Mouse (Mus musculus) ZHBTc4 (cell line): ENCODE data around the gene Stra8.

Experiments
- DNase-seq: peaks from one replicate; pipeline ENCODE4 v3.0.0-alpha.2; 2011; ENCODE audit warnings: low read depth, low spot score

Stra8 gene

DNA sequence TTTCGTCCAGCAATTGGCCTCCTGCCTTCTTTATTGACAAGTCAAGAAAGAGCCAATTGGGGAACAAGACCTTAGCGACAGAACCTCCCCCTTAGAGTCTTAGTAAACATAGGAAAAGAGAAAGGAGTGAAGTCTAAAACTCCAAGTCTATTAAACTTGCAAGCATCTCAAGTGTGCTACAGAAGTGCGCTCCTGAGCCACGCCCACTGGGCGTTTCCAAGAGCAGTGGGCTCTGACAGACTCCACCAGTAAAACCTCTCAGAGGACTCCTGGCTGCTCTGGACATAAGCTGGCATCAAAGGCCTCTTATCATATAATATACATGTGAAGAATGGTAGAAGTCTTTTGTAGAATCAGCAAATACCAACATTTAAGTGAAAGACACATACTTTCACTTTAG, 16.5 kb upstream of the Stra8 start:
- DNase-seq = peak; percentile 51

DNA sequence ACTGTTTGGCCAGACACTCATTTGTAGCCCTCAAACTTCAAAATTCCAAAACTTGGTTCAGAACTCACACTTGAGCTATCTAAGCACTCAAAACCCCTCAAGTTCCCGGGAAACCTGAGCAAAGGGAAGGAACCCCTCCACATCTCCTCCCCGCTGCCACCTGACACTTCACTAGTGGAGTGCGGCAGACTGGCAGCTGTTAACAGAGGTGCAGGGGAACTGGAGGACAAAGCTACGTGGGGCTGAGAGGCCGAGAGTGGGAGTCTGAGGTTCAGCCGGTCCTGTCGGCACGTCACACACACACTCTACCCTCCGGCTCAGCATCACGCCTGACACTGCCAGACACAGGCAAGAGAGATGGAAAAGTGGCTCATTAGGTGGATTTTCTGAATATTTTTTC, 16.1 kb upstream of the Stra8 start:
- no peak for DNase-seq

DNA sequence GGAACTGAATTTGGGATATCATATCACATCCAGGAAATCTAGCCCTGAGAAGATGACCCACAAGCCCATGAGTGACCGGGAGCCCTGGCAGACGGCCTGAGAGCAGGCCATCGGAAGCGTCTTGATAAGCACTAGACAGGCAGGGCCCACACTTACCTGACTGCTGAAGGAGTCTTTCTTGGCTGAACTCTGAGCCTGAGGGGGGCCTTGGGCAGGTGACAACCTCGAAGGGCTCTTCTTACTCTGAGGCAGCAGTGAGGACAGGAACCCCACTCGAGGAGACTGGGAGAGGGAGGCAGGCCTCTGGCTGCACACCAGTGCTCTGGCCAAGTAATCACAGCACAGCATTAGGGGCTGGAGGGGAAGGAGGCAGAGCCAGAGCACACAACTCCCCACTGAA, 15.6 kb upstream of the Stra8 start:
- DNase-seq = no peak

DNA sequence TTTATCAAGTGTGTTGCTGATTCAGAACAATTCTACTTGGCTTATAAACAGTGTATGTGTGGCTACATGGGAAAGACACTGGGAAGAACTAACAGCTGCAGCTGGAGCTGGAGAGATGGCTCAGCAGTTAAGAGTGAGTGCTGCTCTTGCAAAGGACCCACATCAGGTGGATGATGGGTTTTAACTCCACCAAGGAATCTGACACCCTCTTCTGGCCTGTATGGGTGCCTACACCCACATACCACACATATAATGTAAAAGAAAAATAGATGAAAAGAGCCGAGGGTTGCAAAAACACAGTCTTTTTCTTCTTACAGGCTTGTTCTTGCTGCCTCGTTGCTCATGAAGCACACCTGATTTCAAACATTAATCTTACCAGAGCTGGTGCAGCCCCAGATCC, 13.8 kb upstream of the Stra8 start:
- DNase-seq = no peak

DNA sequence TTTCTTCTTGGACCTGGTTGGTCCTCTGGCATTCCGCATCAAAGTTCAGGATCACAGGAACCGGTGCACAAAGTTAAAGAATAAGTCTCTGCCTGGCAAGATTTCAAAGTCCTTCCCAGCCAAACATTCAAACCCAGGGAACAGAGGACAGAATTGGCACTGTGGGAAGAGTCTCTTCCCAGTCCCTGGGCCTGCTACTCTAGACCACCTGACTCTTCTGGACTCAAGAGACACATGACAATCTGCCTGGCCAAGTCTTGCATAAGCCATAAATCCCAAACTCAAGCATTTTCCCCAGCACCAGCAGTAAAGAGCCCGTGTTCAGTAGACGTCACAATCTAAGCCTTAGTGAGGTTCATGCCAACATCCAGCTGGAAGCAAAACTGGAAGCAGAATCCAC, 13.3 kb upstream of the Stra8 start:
- no peak for DNase-seq

DNA sequence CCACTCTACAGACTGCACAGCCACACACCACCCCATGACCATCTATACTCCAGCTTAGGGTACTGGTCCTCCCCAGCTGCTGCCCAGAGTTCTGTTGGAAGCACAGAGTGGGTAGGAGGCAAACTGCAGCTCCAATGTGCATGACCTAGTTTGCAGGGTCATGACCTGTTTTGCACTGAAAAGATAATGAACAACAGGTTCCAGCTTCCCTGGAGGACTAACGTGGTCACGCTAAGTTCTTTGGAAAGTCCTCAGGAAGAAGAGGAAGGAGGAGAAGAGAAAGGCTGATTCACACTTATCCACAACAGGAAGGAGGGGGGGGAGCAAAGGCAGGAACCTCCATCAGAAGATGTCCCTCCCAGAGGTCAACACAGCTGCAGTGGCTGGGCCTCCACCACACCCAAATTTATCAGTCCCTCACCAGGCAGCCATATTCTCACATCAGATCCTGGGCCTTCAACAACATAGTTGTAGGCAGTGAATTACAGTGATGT, 12.8 kb upstream of the Stra8 start:
- no peak for DNase-seq

DNA sequence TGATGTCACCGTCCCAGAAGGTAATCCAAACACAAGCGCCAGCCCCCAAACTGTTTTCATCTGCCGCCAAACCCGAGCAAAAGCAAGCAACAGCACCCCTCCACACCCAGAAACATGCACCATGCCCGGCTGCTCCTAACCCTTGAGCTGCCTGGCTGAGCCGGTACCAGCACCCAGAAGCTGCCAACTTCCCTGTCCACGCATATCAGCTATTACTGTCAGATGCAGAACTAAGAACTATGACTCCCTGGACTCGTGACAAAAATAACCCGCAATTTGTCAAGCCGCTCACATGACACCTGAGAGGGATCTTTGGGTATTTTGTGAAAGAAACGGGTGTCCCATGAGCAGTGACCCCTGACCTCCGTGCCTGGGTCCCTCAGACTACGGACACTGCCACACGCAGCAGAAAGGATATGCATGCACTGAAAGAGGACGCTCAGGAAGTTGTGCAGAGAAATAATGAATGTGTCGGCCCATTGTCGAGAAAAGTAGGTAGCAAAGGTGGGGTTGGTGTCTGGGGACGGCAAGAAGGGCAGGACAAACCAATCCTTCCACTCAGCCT, 12.2 kb upstream of the Stra8 start:
- no peak for DNase-seq

DNA sequence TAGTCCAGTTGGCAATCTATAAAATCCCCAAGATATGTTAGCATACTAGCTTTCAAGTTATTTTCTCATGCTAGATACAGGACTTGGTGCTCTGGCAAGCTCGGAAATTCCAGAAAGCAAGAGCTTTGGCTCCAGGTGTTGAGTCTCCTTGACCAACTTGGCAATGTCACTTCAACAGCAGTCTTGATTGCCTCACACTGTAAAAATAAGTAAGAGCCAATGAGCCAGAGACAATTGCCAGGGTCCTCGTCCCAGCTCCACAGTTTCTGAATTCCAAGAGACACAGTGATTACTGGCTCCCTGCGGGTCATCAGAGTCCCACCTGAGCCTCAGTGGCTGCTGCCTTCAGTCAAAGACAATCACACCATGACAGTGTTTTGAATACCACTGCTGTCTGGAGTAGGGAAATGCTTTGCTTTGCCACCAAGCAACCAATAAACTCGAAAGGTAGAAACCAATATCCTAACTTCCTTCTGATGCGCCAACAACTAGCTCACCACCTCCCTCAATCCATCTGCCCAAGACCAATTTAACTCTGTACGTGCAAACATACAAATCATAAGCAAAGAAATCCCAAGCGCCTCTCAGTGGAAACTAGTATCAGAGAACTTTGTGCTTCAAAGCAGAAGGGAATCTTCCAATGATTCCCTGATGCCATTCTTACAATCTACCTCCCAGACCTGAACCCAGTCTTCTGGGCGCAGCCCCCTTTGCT, 10.2 kb upstream of the Stra8 start:
- DNase-seq = no peak

DNA sequence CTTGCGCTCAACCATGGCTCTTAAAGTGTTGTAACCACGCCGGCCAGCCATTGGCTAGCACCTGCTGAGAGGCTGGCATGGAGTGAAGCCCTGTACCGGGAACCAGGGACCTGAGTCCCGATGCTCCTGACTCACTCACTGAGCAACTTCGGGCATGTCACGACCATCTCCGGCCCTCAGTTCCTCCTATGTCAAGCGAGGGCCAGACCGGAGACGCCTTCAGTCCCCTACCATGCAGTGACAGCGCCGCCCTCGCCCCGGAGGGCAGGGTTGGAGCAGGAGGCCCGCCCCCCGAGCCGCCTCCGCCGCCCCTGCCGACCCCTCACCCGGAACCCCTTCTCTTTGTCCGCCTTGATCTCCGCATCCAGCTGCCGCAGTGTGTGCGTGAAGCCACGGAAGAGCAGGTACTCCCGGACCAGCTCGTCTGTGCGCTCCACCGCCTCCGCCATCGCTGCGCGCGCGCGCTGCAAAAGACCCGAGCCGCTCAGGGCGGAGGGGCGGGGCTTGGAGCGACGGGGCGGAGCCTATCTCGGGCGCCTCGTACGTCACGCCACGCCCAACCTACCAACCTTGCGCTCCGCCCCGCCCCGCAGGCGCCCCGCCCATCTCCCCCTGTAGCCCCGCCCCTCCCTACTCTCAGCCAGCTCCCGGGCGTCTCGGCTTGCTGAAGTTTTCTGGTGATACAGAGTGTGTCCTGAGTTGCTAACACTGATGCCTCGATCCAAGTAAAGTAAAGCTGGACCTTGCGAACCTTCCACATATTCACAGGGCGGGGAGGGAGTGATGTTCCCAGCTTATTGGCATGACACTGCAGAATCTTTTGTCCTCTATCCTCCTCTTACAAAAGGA, 9.4 kb upstream of the Stra8 start, which contains the start of gene Wdr91:
Gene Wdr91, minus strand, starts transcription at position 506 of the 849 bp plus-strand sequence.
- DNase-seq = peak; percentile 95

DNA sequence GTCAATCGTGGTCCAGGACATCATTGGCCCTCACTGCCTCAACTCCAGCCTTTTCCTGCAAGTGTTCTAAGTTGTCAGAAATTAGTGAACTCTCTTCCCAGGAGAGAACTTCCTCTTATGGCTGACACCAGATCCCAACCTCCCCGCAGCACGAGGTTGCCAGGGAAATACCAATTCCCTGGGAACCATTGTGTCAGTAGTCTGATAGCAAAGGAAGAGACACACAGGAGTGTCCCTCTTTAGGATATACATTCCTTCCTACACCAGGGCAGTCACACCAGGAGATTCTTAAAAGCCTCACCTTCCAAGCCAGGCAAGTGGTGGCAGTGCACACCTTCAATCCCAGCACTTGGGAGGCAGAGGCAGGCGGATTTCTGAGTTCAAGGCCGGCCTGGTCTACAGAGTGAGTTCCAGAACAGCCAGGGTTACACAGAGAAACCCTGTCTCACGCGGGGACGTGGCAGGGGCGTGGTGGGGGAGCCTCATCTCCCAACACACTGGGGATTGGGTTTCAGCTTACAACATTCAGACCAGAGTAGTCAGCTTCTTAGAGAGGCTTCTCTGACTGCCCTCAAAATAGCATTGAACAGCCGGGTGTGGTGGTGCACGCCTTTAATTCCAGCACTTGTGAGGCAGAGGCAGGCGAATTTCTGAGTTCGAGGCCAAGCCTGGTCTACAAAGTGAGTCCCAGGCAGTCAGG, 6.5 kb upstream of the Stra8 start:
- peak; percentile 63 for DNase-seq

DNA sequence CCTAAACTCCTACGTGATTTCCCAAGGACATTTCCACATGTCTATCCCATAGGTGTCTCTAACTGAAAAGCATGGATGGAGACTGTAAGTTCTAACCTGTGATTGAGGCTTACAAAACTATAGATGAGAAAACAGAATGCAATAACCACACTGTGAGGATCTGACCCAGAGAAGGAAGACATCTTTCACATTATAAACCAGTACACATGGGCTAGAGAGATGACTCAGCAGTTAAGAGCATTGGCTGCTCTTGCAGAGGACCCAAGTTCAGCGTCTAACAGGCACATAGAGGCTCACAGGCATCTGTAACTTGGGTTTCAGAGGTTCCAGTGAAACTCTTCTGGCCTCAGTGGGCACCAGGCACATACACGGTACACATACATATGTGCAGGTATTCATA, 5.5 kb upstream of the Stra8 start:
- no peak for DNase-seq

DNA sequence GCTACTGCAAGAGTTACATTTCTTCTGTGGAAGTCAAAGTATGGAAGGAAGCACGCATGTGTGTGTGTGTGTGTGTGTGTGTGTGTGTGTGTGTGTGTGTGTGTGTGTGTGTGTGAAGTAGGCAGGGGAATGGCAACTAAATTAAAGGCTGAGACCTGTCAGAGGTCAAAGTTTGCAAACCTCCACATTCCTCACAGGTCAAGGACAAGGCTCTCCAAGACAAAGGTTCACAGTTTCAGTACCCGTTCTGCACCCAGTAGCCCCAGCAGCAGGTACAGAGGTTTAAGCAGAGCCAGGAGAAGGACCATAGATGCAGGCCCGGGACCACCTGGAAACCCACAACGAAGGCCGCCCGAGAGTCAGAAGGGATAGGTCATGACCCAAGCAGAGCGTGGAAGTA, 817 bp upstream of the Stra8 start:
- DNase-seq = peak; percentile 32

DNA sequence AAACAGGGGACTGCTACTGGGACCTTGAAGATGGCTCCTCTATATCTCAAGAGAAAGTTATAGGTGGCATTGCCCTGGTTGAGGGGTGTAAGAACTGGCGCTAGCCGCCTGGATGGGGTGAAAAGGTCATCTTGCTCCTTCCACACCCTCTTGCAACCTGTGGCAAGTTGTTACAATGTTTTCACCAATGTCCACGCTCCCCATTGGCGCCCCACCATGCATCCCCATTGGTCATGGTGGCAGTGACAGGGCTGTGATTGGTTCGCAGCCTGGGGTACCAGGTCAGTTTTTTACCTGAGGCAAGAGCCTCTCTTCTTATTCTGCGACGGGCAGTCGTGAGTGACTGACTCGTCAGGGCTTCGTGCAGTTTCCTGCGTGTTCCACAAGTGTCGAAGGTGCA, 668 bp downstream of the Stra8 start:
- no peak for DNase-seq

DNA sequence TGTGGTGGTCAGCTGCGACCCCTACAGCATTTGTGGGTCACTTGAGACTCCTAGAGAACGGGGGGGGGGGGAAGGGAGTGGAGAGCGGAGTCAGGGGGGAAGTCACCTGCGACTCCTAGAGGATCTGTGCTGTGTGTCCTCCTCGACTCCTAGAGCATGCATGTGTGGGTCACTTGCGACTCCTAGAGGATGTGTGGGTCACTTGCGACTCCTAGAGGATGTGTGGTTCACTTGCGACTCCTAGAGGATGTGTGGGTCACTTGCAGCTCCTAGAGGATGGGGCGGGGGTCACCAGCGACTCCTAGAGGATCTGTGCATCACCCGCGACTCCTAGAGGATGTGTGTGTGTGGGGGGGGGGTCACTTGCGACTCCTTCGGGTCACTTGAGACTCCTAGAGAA, 2.0 kb downstream of the Stra8 start:
- peak; percentile 92 for DNase-seq

DNA sequence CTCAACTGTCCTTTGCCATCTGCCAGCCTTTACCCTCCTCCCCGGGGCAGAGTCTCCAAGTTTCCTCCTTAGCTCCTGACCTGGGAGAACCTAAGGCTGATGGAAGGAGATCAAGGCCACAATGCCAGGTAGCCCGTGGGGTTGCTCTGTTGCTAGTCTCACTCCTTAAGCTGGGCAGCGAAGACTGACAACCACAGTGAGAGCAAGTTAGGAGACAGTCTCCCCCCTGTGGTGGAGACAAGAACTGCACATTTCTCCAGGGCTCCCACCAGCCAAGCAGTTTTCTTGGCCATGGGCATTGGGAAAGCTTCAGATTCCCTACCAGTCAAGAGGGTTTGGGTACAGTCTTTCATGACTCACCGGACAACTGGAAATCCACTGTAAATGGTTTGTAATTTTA, 7.2 kb downstream of the Stra8 start:
- peak; percentile 81 for DNase-seq

DNA sequence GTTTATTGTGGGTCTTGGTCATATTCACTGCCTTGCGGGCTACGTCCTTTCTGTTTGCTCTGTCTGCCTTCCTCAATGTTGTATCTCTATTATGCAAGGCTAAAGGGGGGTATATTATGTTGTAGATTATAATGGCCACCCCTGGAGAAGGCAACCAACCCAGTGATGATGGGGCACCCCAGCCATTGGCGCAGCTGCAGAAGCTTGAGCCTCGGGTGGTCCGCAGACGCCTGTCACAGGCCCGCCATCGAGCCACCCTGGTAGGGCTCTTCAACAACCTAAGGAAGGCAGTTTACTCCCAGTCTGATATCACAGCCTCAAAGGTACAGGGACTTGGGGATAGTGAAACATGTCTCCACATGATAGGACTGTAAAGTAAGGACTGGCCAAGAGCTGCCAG, 7.6 kb downstream of the Stra8 start:
- DNase-seq = no peak

DNA sequence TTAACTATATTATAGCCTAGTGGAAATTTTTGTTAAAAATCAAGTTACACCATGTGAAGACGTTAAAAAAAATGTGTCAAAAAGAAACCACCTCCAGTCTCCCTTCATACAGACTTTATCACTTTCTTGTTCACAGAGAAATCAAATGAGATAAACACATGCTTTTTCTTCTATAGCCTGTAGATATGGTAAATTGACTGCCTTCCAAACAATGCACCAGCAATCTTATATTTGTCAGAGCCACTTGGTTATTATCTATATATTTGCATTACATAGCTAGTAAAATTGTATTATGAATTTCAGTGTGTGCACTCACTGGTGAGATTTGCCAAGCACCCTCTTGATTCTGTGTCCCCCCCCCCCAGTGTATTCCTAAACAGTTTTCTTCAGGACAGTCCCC, 12.7 kb downstream of the Stra8 start:
- DNase-seq = no peak

DNA sequence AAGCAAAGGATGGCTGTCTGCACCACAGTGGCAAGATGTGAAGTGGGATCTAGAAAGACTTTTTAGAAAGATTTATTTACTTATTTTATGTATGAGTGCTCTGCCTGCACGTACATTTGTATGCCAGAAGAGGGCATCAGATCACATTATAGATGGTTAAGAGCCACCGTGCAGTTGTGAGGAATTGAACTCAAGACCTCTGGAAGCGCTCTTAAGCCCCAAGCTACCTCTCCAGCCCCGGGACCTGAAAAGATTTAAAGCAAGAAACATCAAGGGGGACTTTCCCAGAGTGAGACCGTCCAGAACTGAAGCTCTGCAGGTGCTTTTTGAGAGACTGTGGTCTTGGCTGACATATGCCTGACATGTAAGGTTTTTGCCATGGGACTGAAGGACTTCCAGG, 16.8 kb downstream of the Stra8 start:
- DNase-seq = no peak

DNA sequence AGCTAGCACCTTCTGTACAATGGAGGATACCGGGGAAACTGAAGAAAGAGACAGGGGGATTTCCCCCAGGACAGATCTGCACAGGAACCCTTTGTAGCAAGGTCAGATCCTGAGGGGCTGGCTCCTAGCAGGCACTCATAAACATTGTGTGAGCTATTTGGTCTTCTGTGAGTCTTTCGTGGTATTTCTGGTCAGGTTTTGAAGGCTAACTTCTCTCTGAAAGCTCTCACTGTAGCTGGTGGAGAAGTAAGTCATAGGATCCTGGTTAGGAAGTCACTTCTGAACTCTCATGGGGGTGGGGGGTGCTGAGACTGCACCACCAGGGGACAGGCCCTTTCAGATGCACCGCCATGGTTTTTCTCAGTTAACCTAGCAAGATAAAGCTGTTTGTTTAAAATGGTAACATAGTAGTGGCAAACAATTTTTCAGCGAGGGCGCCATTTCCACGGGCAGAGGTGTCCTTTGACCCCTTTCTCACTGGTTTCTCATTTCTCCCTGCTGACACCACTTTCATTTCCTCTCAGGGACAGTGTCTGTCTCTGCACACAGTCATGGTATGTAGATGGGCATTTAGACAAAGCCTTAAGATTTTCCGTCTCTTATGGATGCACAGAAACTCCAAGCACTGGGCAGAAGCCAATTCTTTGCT, 18.4 kb downstream of the Stra8 start:
- no peak for DNase-seq

DNA sequence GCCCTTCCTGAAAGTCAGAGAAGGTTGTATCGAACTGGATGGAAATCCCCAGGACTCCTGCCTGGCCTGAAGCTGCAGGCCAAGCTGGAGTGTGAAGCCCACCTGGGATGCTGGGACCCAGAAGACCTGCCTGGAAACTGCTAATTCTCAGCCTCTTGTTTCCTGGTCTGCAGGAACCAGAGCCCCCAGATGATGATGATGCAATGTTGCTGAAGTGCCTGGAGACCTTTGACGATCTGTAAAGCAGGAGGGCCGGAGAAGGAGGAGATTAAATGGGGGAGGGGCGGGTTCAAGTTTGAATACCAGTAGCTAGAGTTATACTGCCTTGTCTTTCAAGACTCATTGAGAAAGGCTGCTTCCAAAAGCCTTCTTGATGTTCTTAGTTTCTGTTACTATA, 19.0 kb downstream of the Stra8 start:
- no peak for DNase-seq

DNA sequence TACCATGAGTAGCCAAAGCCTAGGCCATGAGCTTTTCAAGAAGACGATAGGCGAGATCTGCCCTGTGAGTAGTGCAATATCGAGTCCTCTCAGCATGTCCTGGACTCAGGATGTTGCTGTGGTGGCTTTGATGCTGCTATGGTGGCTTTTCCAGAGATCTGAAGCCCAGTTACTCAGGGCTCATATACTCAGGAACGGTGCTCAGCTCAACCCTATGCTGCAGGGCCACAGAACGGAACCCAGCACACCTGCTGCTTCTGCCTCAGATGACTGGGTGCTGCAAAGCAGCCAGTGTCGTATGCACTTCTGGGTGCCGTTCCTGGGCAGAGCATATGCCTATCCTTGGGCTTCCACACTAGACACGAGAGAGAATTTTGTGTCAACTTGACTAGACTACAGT, 19.5 kb downstream of the Stra8 start:
- no peak for DNase-seq

DNA sequence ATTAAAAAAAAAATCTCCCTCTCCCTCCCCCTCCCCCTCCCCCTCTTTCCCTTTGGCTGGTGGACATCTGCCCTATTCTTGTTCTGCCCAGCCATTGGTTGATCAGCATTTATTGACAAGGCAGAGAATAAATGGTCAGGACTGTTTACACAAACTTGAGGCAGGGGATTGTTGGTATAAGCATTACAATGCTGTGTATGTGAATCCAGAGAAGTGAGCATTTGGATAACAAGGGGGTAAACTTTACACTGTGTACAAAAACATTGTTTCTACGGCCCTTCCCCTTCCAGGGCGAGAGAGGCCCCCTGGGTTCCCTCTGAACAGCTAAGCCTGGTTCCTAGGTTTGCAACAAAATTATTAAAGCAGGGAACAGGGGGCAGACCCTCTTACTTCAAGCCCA, 21.5 kb downstream of the Stra8 start:
- DNase-seq = peak; percentile 51
